Mouse (Mus musculus) midbrain, embryonic 14.5 days (tissue): ENCODE data around the gene Taf3. TPM values are rescaled to one million over a fixed set of nuclear protein-coding genes. Genes with fewer than 3 reads are reported as not detected.

ENCODE experiments used
- ATAC-seq: fragments of 200-750 bp; cut with Nextera tagmentation; 2 replicates; pipeline ENCODE4 v1.8.0; 2017; ENCODE audit warnings: moderate number of reproducible peaks, moderate library complexity; ENCODE audit not compliant: low FRiP score, low TSS enrichment
- DNase-seq: peaks from one replicate; pipeline ENCODE4 v3.0.0-alpha.2; 2015
- H3K27ac ChIP-seq: fragments of 300-500 bp; sonication (generic); replicated peaks from 2 replicates; pipeline ENCODE4 v1.5.1; 2014; ENCODE audit warnings: mild to moderate bottlenecking, low read depth, low read length, moderate library complexity
- H3K27me3 ChIP-seq: fragments of 300-500 bp; sonication (generic); 2 replicates; pipeline ENCODE4 v1.6.1; 2014; ENCODE audit warnings: low read length, control low read depth, mixed read lengths; ENCODE audit not compliant: control insufficient read depth, insufficient read depth
- H3K36me3 ChIP-seq: fragments of 300-500 bp; sonication (generic); 2 replicates; pipeline ENCODE4 v1.6.1; 2014; ENCODE audit warnings: low read length, control low read depth; ENCODE audit not compliant: control insufficient read depth, insufficient read depth
- H3K4me1 ChIP-seq: fragments of 300-500 bp; sonication (generic); 2 replicates; pipeline ENCODE4 v1.6.1; 2014; ENCODE audit warnings: mild to moderate bottlenecking, antibody characterized with exemption, low read length, control low read depth; ENCODE audit not compliant: control insufficient read depth, insufficient read depth
- H3K4me2 ChIP-seq: fragments of 300-500 bp; sonication (generic); 2 replicates; pipeline ENCODE4 v1.6.1; 2014; ENCODE audit warnings: mild to moderate bottlenecking, low read length, moderate library complexity
- H3K4me3 ChIP-seq: fragments of 300-500 bp; sonication (generic); replicated peaks from 2 replicates; pipeline ENCODE4 v1.5.1; 2014; ENCODE audit warnings: low read depth, low read length
- H3K9ac ChIP-seq: fragments of 300-500 bp; sonication (generic); replicated peaks from 2 replicates; pipeline ENCODE4 v1.6.1; 2014; ENCODE audit warnings: mild to moderate bottlenecking, low read length, moderate library complexity
- H3K9me3 ChIP-seq: fragments of 300-500 bp; sonication (generic); 2 replicates; pipeline ENCODE4 v1.6.1; 2016; ENCODE audit warnings: low read length, control low read depth, mixed read lengths; ENCODE audit not compliant: control insufficient read depth
- WGBS: fragments of 180-500 bp; shearing (Covaris S2); extraction: QIAGEN DNeasy Blood & Tissue Kit; methylation state at CpG from one replicate; pipeline ENCODE4 v1.1.7; 2014; 5-methylcytosine and 5-hydroxymethylcytosine counted together
- polyA plus RNA-seq: library from polyadenylated mRNA; unstranded; fragments of >200 nt; fragmentation: Nextera tagmentation; extraction: Ambion mirVana; gene quantifications from 2 replicates; pipeline ENCODE4 v1.2.1, GENCODE M21; 2014

The Taf3 gene
- polyA plus RNA-seq, 1 experiment from 2014 or later, result 16.4 TPM

- Histone ChIP-seq H3K4me3 (no peak overlapping the region), H3K9me3 (no peaks in the 10 kb centered on the region), H3K9ac (no peak overlapping the region), H3K36me3 (0 out of 2 replicates have a peak, but pooled peaks cover 5% of the 10 kb centered on the region), H3K4me2 (no peak overlapping the region), H3K27ac (no peak overlapping the region), H3K4me1 (peaks cover 21% of the 10 kb centered on the region), H3K27me3 (no peaks in the 10 kb centered on the region)
- 84% methylated on average over 7 of the region's 7 CpGs for WGBS
- no peak for ATAC-seq
- no peak for DNase-seq
These were observed 26.1 kb upstream of the Taf3 start for GRCm38 (mm10) chr2:10074470-10074869.

- H3K9me3 ChIP-seq, result no peaks in the 10 kb centered on the region
- no peak for ATAC-seq
These were observed 23.4 kb upstream of the Taf3 start for GRCm38 (mm10) chr2:10071751-10072150.

GRCm38 (mm10) chr2:10058836-10059235, 10.4 kb upstream of the Taf3 start:
- H3K27me3 ChIP-seq, result no peaks in the 10 kb centered on the region
- H3K4me3 ChIP-seq, result no peak overlapping the region
- 91% methylated on average over 5 of the region's 5 CpGs for WGBS
- H3K27ac ChIP-seq, result no peak overlapping the region
- ATAC-seq (no peak), DNase-seq (no peak)
- H3K9me3 ChIP-seq, result no peaks in the 10 kb centered on the region
- no peak overlapping the region for H3K4me2 ChIP-seq
- no peak overlapping the region for H3K9ac ChIP-seq
- peaks cover 82% of the 10 kb centered on the region for H3K36me3 ChIP-seq
- no peaks in the 10 kb centered on the region for H3K4me1 ChIP-seq

More at GRCm38 (mm10) chr2:10071751-10072150, 23.4 kb upstream of the Taf3 start:
- 95% methylated on average over 7 of the region's 7 CpGs for WGBS
- Histone ChIP-seq H3K27me3 (no peaks in the 10 kb centered on the region), H3K4me3 (no peak overlapping the region), H3K27ac (no peak overlapping the region), H3K4me2 (no peak overlapping the region), H3K36me3 (peaks cover 23% of the 10 kb centered on the region), H3K4me1 (no peaks in the 10 kb centered on the region), H3K9ac (no peak overlapping the region)
- no peak for DNase-seq

DNA sequence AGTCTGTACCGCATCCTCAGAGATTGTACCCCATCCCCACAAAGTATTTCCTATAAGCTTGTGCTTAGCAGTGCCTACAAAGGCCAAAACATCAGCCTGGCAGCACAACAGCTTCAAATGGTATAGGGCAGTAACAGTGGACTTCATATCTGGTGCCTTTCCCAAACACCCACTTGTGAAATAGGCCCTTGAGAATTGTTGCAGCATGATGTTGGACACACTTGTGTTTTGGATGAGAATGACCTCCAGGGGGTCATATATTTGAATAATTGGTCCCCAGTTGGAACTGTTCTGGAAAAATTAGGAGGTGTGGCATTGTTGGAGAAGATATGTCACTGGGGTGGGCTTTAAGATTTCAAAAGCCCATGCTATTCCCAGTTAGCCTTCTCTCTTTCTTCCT, 3.6 kb upstream of the Taf3 start:
- H3K4me3 ChIP-seq, result no peak overlapping the region
- H3K27ac ChIP-seq, result no peak overlapping the region
- 97% methylated on average over 1 of the region's 1 CpGs for WGBS
- no peak overlapping the region for H3K4me2 ChIP-seq
- H3K9ac ChIP-seq, result no peak overlapping the region
- H3K9me3 ChIP-seq, result no peaks in the 10 kb centered on the region
- DNase-seq (no peak), ATAC-seq (no peak)
- H3K36me3 ChIP-seq, result peaks cover 31% of the 10 kb centered on the region
- H3K4me1 ChIP-seq, result peaks cover 14% of the 10 kb centered on the region
- H3K27me3 ChIP-seq, result no peaks in the 10 kb centered on the region

DNA sequence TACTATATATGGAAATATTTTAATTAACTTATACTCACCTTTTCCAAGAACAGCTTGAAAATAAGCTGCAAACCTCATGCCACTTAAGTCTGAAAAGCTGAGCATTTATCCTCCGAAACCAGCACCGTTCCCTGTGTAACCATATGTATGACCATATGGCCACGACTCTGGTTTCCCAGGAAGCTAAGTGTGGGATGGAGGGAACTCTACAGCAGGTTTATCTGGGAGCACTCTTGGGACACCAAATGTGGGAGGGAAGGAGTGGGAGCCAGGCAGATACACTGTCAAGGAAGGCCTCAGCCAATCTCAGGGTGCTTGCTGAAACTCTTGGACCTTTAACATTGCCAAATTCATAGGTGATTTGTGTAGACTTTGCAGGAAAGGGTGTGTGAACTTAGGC, 2.5 kb upstream of the Taf3 start:
- H3K4me2 ChIP-seq, result no peak overlapping the region
- no peaks in the 10 kb centered on the region for H3K9me3 ChIP-seq
- no peak overlapping the region for H3K9ac ChIP-seq
- no peaks in the 10 kb centered on the region for H3K27me3 ChIP-seq
- H3K4me1 ChIP-seq, result peaks cover 14% of the 10 kb centered on the region
- peaks cover 22% of the 10 kb centered on the region for H3K36me3 ChIP-seq
- DNase-seq (no peak), ATAC-seq (no peak)
- H3K4me3 ChIP-seq, result no peak overlapping the region
- WGBS, result 91% methylated on average over 3 of the region's 3 CpGs
- no peak overlapping the region for H3K27ac ChIP-seq

- no peak for ATAC-seq
These were observed 1.1 kb upstream of the Taf3 start for GRCm38 (mm10) chr2:10049456-10049855.

DNA sequence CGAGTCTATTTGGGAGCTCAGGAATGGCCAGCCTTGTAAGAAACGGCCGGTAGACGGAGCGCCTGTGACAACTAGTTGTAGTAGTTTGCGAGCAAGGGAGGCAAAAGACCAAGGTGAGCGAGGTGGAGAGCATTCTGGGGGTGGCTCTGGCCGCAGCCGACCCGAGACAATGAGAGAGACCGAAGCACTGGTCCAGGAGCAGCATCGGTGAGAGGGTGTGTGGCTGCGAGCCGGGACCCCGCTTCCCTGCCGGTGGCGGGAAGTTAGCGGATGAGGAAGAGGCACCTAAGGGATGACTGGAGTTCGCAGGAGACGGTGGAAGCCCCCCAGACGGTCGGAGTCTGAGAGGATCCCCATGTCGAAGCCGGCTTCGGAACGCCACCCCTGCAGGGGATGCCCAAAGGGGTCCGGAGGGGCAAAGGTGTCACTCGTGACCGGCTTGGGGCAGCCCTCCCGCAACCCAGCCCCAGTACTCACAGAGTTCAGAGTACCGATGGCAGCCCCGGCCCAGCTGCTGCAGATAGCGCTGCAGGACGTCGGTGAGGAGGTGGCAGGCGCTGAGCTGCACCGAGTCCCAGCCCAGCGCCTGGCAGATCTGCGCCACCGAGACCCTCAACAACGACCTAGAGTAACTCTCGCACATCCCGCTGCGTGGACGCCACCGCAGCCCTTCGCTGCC, 499 bp downstream of the Taf3 start:
- Histone ChIP-seq H3K9ac (peak overlapping the region; percentile 70), H3K27ac (peak overlapping the region; percentile 46), H3K4me1 (peaks cover 14% of the 10 kb centered on the region), H3K9me3 (no peaks in the 10 kb centered on the region), H3K27me3 (no peaks in the 10 kb centered on the region), H3K36me3 (no peaks in the 10 kb centered on the region), H3K4me2 (peak overlapping the region; percentile 80), H3K4me3 (peak overlapping the region; percentile 86)
- DNase-seq (peak; percentile 70), ATAC-seq (peak; percentile 80)
- WGBS, result 0% methylated on average over 46 of the region's 47 CpGs

More at GRCm38 (mm10) chr2:10049456-10049855, 1.1 kb upstream of the Taf3 start:
- H3K4me1 ChIP-seq, result peaks cover 14% of the 10 kb centered on the region
- WGBS, result 18% methylated on average over 10 of the region's 10 CpGs
- peak overlapping the region; percentile 61 for H3K4me2 ChIP-seq
- DNase-seq, result no peak
- peak overlapping the region; percentile 34; the same call in 1 of the 2 replicates for H3K9ac ChIP-seq
- H3K27ac ChIP-seq, result no peak overlapping the region
- H3K9me3 ChIP-seq, result no peaks in the 10 kb centered on the region
- H3K27me3 ChIP-seq, result no peaks in the 10 kb centered on the region
- peak overlapping the region; percentile 86 for H3K4me3 ChIP-seq
- H3K36me3 ChIP-seq, result peaks cover 8% of the 10 kb centered on the region

GRCm38 (mm10) chr2:10034976-10035375, 13.4 kb downstream of the Taf3 start:
- DNase-seq (no peak), ATAC-seq (no peak)
- Histone ChIP-seq H3K4me1 (no peaks in the 10 kb centered on the region), H3K9ac (no peak overlapping the region), H3K9me3 (no peaks in the 10 kb centered on the region), H3K4me3 (no peak overlapping the region), H3K36me3 (peaks cover 4% of the 10 kb centered on the region), H3K4me2 (no peak overlapping the region), H3K27ac (no peak overlapping the region), H3K27me3 (no peaks in the 10 kb centered on the region)
- WGBS, result 91% methylated on average over 3 of the region's 3 CpGs

DNA sequence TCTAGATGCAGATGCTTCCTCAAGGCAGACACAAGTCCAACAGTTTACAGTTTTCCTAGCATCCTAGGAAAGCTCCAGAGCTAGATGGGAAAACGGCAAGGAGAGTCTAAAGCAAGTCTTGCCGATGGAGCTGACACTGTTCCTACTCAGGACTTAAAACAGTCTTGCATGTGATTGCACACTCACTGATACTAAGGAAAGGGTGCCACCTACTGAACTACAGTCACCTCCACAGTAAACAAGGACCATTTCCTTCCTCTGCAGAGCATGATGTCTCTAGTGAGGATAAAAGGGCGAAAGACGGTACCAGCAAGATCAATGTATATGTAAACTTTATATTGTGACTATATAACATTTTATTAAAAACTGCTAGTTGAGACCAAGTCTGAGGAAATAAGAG, 14.7 kb downstream of the Taf3 start:
- Histone ChIP-seq H3K9ac (no peak overlapping the region), H3K9me3 (no peaks in the 10 kb centered on the region), H3K36me3 (no peaks in the 10 kb centered on the region), H3K4me3 (no peak overlapping the region), H3K27me3 (no peaks in the 10 kb centered on the region), H3K4me2 (no peak overlapping the region), H3K27ac (no peak overlapping the region), H3K4me1 (0 out of 2 replicates have a peak, but pooled peaks cover 5% of the 10 kb centered on the region)
- 73% methylated on average over 4 of the region's 4 CpGs for WGBS
- DNase-seq, result peak; percentile 37
- no peak for ATAC-seq
